Mouse (Mus musculus) right cerebral cortex, postnatal 4 days (tissue): ENCODE measurements at regions not wholly inside any gene's neighbourhood (a gene's known extent, or its start where the extent isn't known, plus 50 kb on each side); places are given as distances from the start of the nearest gene placed in this dataset.

ENCODE experiments used
- DNase-seq: peaks from one replicate; pipeline ENCODE4 v3.0.0-alpha.2; 2022

GRCm38 (mm10) chr3:100401080-100401479 is 88.0 kb downstream of the Tent5c start:
- no peak for DNase-seq

- no peak for DNase-seq
Observed at GRCm38 (mm10) chr3:100397491-100397890, 91.6 kb downstream of the Tent5c start.

GRCm38 (mm10) chr3:100394911-100395604 is 94.1 kb downstream of the Tent5c start:
- no peak for DNase-seq

GRCm38 (mm10) chr3:100393956-100394355 is 95.2 kb downstream of the Tent5c start:
- DNase-seq: no peak

GRCm38 (mm10) chr3:100382181-100382580 is 106.9 kb downstream of the Tent5c start:
- DNase-seq: no peak

- no peak for DNase-seq
Observed at GRCm38 (mm10) chr3:100381363-100381762, 107.8 kb downstream of the Tent5c start.

GRCm38 (mm10) chr3:100376162-100376561 is 113.0 kb downstream of the Tent5c start:
- no peak for DNase-seq

- no peak for DNase-seq
Observed at GRCm38 (mm10) chr3:100366884-100367840, 122.0 kb downstream of the Tent5c start.

- DNase-seq: no peak
Observed at GRCm38 (mm10) chr3:100366447-100366846, 122.7 kb downstream of the Tent5c start.

- DNase-seq: no peak
Observed at GRCm38 (mm10) chr3:100365354-100365945, 123.7 kb downstream of the Tent5c start.

- DNase-seq: no peak
Observed at GRCm38 (mm10) chr3:100364706-100365105, 124.4 kb downstream of the Tent5c start.

GRCm38 (mm10) chr3:100362983-100363382 is 126.1 kb downstream of the Tent5c start:
- no peak for DNase-seq

GRCm38 (mm10) chr3:100360019-100360418 is 129.1 kb downstream of the Tent5c start:
- DNase-seq: no peak

GRCm38 (mm10) chr3:100359036-100359435 is 130.1 kb downstream of the Tent5c start:
- DNase-seq: peak; percentile 19

GRCm38 (mm10) chr3:100333478-100333877 is 155.6 kb downstream of the Tent5c start:
- no peak for DNase-seq

GRCm38 (mm10) chr3:100318357-100318756 is 156.2 kb upstream of the Wdr3 start:
- no peak for DNase-seq

- DNase-seq: no peak
Observed at GRCm38 (mm10) chr3:100287818-100288217, 125.6 kb upstream of the Wdr3 start.

GRCm38 (mm10) chr3:100266976-100267375 is 104.8 kb upstream of the Wdr3 start:
- DNase-seq: no peak

- DNase-seq: no peak
Observed at GRCm38 (mm10) chr3:100264991-100265390, 102.8 kb upstream of the Wdr3 start.
